Mouse (Mus musculus) layer of hippocampus, postnatal 10 days (tissue): ENCODE data around the gene Loxl3. TPM values are rescaled to one million over a fixed set of nuclear protein-coding genes. Genes with fewer than 3 reads are reported as not detected.

Source experiments
- DNase-seq, 2 experiments: peaks; one replicate each; pipeline ENCODE4 v3.0.0; 2021; ENCODE audit warnings: low spot score in 2 of 2
- total RNA-seq, 2 experiments: library from RNA; stranded (reverse); gene quantifications; 2 replicates each; pipeline ENCODE4 v1.2.3; 2021

The Loxl3 gene
- total RNA-seq, 2 experiments from 2014 or later: 3.0 to 5.7 TPM

DNA sequence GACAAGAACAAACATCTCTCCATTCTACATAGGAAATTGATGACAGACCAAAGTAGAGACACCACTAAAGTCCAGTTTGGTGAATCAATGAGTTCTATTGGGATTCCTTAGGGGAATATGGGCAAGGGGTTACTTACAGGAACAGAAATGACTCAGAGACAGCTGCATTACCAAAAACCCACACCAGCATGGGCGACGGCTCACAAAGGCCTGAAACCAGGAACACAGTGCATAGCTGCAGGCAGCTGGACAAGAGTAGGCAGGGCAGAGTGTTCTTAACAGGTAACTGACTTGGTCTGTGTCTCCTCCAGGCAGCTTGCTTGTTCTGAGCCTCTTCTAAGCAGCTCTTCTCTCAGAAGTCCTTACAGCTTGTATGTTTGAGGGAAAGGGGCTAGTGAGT lies 18.2 kb upstream of the Loxl3 start:
- no peak for DNase-seq

DNA sequence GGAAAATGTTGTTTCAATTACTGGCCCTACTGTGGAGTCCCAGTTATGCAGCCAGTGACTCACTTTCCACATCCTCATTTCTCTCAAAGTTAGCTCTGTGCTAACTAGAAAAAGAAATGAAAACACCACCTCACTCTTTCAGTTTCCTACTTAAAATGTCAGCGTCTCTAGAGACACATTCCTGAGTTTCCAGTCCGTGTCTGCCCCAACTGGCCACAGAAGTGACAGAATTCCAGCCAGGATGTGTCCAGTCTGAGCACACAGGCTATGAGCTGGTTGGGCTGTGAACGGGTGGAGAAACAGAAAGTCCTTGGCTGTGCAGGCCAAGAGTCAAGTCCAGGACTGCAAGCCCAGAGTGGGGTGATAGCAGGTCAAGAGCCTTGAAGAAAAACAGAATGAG lies 16.8 kb upstream of the Loxl3 start:
- no peak for DNase-seq

DNA sequence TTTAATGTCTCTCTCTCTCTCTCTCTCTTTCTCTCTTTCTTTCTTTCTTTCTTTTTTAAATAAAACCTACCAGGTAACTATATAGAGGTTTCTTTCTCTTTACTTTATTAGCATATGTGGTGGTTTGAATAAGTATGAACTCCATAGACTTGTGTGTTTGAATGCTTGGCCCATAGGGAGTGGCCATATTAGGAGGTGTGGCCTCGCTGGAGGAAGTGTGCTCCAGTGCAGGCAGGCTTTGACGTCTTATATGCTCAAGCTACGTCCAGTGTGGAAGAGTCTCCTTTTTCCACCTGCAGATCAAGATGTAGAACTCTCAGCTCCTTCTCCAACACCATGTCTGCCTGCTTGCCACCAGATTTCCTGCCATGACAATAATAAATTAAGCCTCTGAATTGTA lies 14.9 kb upstream of the Loxl3 start:
- no peak for DNase-seq

DNA sequence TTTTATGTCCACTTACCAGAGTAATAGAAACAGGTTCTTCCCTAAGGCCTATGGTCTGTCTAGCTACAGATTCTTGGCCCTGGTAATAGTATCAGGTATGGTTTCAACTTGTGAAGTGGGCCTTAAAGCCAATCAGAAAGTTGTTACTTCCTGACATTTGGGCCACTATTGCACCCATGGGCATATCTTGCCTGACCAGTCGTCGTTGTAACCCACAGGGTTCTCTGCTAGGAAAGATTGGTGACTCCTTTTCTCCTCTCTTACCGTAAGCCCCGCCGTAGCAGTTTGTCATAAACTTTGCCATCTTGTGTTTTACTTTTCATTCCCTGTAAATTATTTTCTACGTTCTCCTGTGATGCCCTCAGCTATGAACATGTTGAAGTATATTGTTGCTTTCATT lies 13.9 kb upstream of the Loxl3 start:
- no peak for DNase-seq

- no peak for DNase-seq
These were observed 13.0 kb upstream of the Loxl3 start for GRCm38 (mm10) chr6:83020836-83021593.

GRCm38 (mm10) chr6:83023008-83023407 lies 11.0 kb upstream of the Loxl3 start:
- no peak for DNase-seq

DNA sequence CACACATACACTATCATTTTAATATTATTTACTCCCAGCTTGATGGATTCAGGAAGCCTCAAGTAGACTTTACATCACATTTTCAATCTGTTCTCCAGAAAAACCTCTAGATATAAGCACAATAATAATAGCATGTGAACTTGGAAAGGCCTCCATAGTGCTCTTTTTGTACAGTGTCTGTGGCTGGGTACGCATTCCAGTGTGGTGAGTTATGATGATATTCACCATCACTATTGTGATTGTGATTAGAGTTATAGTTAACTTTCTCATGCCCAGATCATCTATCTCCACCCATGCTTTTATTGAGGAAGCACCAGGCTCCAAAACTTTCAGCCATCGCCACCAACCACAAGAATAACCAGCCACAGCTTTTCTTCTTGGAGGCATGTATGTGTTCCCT lies 10.2 kb upstream of the Loxl3 start:
- DNase-seq: no peak

- DNase-seq: no peak
These were observed 9.6 kb upstream of the Loxl3 start for GRCm38 (mm10) chr6:83024421-83024820.

DNA sequence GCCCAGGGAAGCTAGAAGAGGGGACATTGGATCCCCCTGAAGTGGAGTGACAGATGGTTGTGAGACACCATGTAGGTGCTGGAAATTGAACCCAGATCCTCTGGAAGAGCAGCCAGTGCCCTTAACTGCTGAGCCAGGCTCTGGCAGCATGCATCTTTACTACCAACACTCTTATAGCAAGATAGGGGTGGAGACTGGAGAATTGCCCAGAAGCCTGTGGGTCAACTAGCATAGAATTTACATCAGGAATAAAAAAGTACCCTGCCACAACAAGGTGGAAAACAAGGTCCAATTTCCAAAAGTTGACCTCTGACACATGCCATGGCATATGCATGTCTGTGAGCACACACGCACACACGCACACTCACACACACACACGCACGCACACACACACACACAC lies 8.8 kb upstream of the Loxl3 start:
- DNase-seq: no peak

DNA sequence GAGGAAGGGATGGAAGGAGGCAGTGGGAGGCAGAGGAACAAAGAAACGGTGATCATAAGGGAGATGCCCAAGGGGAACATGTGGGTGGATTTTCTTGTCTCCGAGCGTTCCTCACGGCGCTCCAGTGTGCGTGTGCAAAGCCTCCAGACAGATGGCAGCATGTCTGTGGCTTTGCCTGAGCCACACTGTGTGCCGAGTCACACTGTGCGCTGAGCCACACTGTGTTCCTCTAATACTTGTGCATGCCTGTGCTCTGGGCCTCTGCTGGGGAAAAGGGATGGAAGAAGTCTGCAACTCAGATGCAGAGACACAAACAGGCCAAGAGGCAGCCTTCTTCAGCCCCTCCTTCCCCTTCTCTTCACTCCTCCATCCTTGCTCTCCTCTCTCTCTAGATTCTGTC lies 6.7 kb upstream of the Loxl3 start:
- no peak for DNase-seq

DNA sequence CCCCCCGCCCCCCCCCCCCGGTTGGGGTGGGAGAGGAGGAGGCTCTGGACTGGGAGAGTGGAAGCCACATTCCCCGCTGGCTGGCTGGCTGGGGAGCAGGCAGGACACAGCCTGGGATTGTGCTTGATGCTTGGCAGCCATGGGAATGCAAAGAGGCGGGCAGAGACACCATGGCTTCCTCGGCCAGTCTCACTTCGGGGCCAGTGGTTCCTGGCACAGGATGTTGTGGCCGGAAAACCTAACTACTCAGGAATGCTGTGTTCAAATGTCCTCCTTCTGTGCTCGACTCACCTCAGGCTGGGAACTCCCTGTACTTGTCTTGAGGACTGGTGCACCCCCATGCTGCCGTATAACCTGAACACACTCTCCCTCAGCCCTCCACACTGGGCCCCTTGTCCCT lies 6.3 kb upstream of the Loxl3 start:
- no peak for DNase-seq

- no peak for DNase-seq
These were observed 4.2 kb upstream of the Loxl3 start for GRCm38 (mm10) chr6:83029777-83030176.

DNA sequence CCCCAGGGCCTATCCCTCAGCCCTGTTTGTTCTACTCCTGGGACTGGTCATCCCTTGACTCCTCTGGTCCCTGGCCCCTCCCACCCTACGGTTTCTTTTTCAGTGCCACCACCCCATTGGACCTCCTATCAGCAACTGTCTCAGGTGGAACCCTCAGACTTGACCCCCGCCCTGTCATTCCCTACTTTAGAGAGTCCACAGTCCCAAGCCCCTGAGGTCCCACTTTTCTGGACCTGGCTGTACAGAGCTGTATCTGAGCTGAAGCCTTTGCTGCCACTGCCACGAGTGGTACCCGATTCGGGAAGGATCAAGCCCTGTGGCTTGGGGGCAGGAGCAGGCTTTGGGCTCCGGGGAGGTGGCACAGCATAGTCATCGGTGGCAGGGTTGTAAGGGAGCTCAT lies 2.9 kb upstream of the Loxl3 start:
- no peak for DNase-seq

GRCm38 (mm10) chr6:83031921-83032590 lies 1.9 kb upstream of the Loxl3 start:
- no peak for DNase-seq

- DNase-seq: no peak
These were observed 1.2 kb upstream of the Loxl3 start for GRCm38 (mm10) chr6:83032769-83033191.

- no peak for DNase-seq
These were observed 586 bp downstream of the Loxl3 start for GRCm38 (mm10) chr6:83034463-83035055.

- no peak for DNase-seq
These were observed 3.2 kb downstream of the Loxl3 start for GRCm38 (mm10) chr6:83037188-83037587.

DNA sequence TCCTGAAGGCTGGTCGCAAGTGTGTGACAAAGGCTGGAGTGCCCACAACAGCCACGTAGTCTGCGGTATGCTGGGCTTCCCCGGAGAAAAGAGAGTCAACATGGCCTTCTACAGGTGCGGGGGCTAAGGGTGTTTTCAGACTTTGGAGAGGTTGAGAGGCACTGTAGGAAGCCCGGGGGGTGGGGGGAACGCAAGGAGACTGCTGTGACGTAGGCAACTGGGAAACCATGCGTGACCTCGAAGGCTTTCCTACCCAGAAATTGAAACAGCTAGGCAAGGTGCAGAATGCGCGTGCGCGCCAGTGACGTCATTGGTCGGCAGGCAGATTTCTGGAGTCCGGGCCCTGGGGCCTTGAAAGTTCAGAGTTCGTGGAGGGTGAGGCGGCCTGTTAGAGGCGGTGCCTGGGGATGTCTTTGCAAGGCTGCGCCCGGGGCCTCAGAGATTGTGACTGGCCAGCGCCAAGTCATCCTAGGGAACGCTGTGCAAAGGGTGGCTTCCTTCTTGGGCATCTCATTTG lies 4.6 kb downstream of the Loxl3 start:
- peak; percentile 89 to 90 for DNase-seq

- DNase-seq: no peak
These were observed 6.6 kb downstream of the Loxl3 start for GRCm38 (mm10) chr6:83040601-83041000.

- DNase-seq: no peak
These were observed 9.6 kb downstream of the Loxl3 start for GRCm38 (mm10) chr6:83043561-83043960.

- no peak for DNase-seq
These were observed 10.0 kb downstream of the Loxl3 start for GRCm38 (mm10) chr6:83043993-83044392.

DNA sequence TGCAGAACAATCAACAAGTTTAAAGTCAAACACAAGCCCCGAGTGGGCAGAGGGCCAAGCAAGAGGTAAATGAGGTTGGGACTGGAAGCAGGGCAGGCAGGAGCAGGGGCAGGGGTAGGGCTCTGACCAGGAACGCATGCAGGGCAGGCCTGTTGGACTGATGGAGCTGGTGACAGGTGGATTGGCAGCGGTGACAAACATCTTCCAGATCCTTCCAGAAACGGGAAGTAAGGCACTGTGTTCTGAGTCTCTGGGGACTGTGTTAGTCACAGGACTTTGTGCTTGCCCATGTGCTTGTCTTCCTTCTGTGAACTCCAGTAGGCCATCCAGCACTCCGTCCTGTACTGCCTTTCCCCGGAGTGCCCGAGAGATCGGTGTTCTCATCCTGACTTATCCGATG lies 10.8 kb downstream of the Loxl3 start:
- no peak for DNase-seq
